Mouse (Mus musculus): Measurements from ENCODE around the gene Fgf9.

Fgf9 gene

GRCm38 (mm10) chr14:58089486-58089885, 19.1 kb downstream of the Fgf9 start:
- no peak for DNase-seq (ENCODE audit: low spot score)

DNA sequence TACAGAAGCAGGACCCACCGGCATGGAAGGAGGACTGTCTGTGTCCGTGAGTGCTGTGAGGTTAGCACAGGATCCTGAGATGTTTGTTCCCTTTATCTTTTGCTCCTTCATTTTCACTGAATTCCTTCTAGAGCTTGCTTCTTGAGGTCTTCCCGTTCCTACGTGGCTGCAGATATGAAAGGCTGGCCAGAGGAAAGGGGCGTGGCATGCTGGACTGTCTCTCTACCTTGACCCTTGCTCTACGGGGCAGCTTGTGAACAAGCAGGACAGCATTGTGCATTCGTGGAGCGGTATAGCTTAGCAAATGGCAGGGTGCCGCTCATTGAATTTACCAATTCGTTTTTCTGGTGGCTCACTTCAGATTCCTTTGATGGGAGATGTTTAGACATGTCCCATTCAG, 21.0 kb downstream of the Fgf9 start:
- DNase-seq (ENCODE audit: low spot score), result no peak

- DNase-seq (ENCODE audit: low spot score), result no peak
These were observed 29.3 kb downstream of the Fgf9 start for GRCm38 (mm10) chr14:58099599-58099998.

- no peak for DNase-seq (ENCODE audit: low spot score)
These were observed 31.0 kb downstream of the Fgf9 start for GRCm38 (mm10) chr14:58101298-58101697.

DNA sequence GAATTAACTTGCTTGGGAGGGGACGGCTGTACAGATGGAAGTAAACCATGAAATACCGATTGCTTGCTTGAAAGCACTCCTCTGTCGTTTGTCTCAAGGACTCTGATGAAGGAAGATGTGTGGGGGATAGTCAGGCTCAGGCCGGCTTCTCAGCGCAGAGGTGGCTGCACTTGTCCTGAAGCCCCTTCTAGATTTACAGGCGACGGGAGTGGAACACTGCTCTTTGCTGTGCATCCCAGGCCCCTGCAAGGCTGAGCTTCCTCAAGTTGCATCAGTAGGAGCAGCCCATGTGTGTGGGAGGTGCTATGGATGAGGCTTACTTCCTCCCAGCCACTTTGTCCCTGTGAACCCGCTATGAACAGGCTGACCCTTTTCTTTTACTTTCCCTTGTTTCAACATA, 33.9 kb downstream of the Fgf9 start:
- no peak for DNase-seq (ENCODE audit: low spot score)

DNA sequence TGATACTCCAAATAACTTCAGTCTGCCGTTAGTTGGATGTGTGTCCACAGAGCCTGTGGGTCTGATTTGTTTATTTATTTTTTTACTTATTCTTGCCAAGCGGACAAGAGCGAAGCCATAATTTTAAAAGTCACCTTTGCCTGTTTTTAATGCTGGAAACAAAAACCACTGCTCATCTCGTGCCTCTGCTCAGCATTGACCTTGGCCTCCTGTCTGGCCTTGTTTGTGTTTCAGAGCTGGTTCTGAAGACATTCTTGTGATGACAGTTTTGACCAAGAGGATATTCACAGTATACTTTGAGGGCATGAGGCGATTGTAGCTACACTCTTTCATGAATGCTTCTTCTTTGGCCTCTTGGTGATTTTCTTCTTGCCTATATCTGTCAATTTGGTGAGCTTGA, 35.2 kb downstream of the Fgf9 start:
- no peak for DNase-seq (ENCODE audit: low spot score)

DNA sequence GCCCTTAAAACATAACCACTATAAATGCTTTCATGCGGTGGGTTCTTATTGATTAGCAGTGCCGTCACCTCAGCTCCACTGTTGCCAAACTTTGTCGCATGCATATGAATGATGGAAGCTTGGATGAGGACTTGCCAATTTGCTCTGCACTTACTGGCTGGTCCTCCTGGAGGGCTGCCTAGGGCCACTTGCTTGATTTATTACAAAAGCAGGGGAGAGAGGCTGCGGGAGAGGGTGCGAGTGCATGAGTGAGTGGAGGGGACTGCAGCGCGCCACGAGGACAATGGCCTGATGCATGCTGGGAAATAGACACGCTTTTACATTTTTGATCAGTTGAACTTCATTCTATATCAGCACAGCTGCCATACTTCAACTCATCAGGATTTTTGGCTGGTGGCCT, 39.3 kb downstream of the Fgf9 start:
- no peak for DNase-seq (ENCODE audit: low spot score)

DNA sequence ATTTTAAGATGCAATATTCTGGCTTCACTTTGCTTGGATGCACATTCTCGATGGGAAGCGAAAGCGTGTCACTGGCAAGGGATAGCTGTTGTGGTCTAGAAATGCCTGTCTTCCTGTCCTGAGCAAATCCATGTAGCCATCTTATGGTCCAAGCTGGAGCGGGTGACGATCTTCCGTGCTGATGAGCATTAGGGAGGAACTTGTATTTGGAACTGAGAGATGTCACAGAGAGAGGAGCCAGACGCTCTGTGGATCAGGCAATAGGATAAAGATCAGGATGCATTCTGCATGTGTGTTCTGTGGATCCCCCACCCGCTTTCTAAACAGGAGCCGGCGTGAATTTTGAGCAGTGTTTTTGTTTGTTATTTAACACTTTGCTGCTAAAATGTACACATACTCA, 41.2 kb downstream of the Fgf9 start:
- DNase-seq (ENCODE audit: low spot score), result no peak

DNA sequence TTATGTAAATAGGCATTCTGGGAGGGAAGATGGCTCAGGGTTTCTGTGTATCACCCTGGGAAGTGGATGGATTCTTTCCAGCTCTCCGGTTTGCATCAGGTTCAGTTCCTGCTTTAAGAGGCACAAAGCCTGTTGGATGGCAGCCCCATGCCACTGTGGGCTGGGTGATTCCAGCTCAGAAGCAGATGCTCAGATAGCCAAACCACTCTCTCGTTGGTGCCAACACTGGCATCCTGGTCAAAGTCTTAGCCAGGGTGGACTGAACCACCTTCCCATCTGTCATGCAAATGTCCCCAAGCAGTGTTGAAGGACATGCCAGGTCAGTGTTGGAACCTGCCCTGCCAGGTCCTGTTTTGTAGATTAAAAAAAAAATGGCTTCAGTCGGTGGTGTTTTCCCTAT, 42.0 kb downstream of the Fgf9 start:
- no peak for DNase-seq (ENCODE audit: low spot score)

DNA sequence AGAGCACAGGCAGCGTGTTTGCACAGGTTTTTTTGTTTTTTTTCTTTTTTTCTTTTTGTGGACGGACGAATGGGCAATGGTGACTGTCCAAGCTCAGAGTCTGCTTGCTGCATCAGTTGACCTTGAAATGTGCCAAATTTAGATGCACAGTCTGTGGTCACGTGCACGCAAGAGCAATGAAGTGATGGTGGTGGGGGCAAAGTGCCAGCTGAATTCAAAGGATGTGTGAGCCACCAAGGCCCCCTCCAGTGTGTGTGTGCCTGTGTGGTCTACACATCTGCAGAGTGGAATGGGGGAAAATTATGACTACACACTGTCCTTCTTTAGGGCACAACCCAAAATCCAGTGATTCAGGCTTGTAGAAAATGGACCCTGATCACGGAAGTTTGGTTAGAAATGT, 42.8 kb downstream of the Fgf9 start:
- no peak for DNase-seq (ENCODE audit: low spot score)

- no peak for DNase-seq (ENCODE audit: low spot score)
These were observed 43.8 kb downstream of the Fgf9 start for GRCm38 (mm10) chr14:58114146-58114545.

DNA sequence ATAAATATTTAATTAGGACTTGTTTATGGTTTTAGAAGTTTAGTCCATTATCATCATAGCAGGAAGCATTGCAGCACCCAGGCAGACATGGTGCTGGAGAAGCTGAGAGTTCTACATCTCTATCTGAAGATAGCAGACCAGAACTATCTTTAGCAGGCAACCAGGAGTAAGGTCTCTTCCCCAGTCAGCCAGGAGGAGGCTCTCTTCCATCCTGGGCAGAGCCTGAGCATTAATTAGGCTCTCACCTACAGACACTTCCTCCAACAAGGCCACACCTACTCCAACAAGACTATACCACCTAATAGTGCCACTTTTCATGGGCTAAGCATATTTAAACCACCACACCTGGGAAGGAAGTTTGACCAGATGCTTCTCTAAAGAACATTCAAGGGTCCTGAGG, 54.3 kb downstream of the Fgf9 start:
- DNase-seq (ENCODE audit: low spot score), result no peak

- no peak for DNase-seq (ENCODE audit: low spot score)
These were observed 56.2 kb downstream of the Fgf9 start for GRCm38 (mm10) chr14:58126508-58126907.

- no peak for DNase-seq (ENCODE audit: low spot score)
These were observed 69.2 kb downstream of the Fgf9 start for GRCm38 (mm10) chr14:58139506-58140055.

GRCm38 (mm10) chr14:58149637-58150470, 79.5 kb downstream of the Fgf9 start:
- DNase-seq (ENCODE audit: low spot score), result no peak

- DNase-seq (ENCODE audit: low spot score), result no peak
These were observed 80.1 kb downstream of the Fgf9 start for GRCm38 (mm10) chr14:58150471-58150855.

DNA sequence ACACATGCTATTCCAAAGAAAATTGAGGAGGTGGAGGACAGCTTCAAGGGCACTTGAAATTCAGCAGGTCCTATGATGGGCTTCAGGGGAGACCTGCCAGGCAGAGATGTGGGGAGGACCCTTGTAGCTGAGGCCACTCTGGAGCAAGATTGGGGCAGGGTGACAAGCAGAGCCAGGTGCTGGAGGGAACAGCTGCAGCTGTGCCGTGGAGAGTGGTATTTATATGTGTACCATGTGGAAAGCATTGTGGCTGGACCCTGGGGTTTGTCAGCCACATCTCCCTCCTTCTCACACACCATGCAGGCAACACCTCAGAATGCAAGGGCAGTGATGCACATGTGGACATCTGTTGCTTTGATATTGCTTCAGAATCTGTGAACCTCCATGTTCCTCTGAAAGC, 81.8 kb downstream of the Fgf9 start:
- DNase-seq (ENCODE audit: low spot score), result no peak

- no peak for DNase-seq (ENCODE audit: low spot score)
These were observed 83.4 kb downstream of the Fgf9 start for GRCm38 (mm10) chr14:58153470-58154416.

GRCm38 (mm10) chr14:58160624-58161023, 90.3 kb downstream of the Fgf9 start:
- DNase-seq (ENCODE audit: low spot score), result no peak
